Mouse (Mus musculus): Measurements from ENCODE around the gene Heatr4.
A peak's percentile ranks its signal among the peaks of the same experiment; 100 is the strongest.
"Not testable (repeated sequence)": the region's sequence is repeated elsewhere in the genome, so short reads cannot be mapped to it uniquely, and the experiment has no call there.

Heatr4 gene

GRCm38 (mm10) chr12:83984752-83985151, at the start of gene Heatr4:
Heatr4 (minus strand) TSS chr12:83984852.
- no peak for DNase-seq

GRCm38 (mm10) chr12:84034108-84034507, 49.5 kb upstream of the Heatr4 start:
- no peak for DNase-seq

- DNase-seq: not testable (repeated sequence)
These were observed 48.6 kb upstream of the Heatr4 start for GRCm38 (mm10) chr12:84033302-84033701.

GRCm38 (mm10) chr12:84032854-84033253, 48.2 kb upstream of the Heatr4 start:
- no peak for DNase-seq

- DNase-seq: peak; percentile 87
These were observed 46.1 kb upstream of the Heatr4 start for GRCm38 (mm10) chr12:84030659-84031332.

GRCm38 (mm10) chr12:84029043-84029442, 44.4 kb upstream of the Heatr4 start:
- not testable (repeated sequence) for DNase-seq

GRCm38 (mm10) chr12:84028328-84028727, 43.7 kb upstream of the Heatr4 start:
- DNase-seq: not testable (repeated sequence)

- no peak for DNase-seq
These were observed 41.2 kb upstream of the Heatr4 start for GRCm38 (mm10) chr12:84025888-84026287.

GRCm38 (mm10) chr12:84023052-84023745, 38.5 kb upstream of the Heatr4 start:
- no peak for DNase-seq

- DNase-seq: not testable (repeated sequence)
These were observed 37.6 kb upstream of the Heatr4 start for GRCm38 (mm10) chr12:84022266-84022665.

- DNase-seq: peak; percentile 85
These were observed 35.9 kb upstream of the Heatr4 start for GRCm38 (mm10) chr12:84020528-84020927.

- no peak for DNase-seq
These were observed 29.0 kb upstream of the Heatr4 start for GRCm38 (mm10) chr12:84013701-84014100.

- DNase-seq: no peak
These were observed 28.5 kb upstream of the Heatr4 start for GRCm38 (mm10) chr12:84013130-84013529.

GRCm38 (mm10) chr12:84011251-84012040, 26.8 kb upstream of the Heatr4 start:
- DNase-seq: peak; percentile 92

GRCm38 (mm10) chr12:84010201-84010600, 25.5 kb upstream of the Heatr4 start:
- no peak for DNase-seq

- DNase-seq: peak; percentile 87
These were observed 24.7 kb upstream of the Heatr4 start, which contains the start of gene Acot1 for GRCm38 (mm10) chr12:84009171-84009965. Acot1 (plus strand) TSS chr12:84009490.

GRCm38 (mm10) chr12:84008729-84009128, 24.1 kb upstream of the Heatr4 start:
- no peak for DNase-seq

GRCm38 (mm10) chr12:84008251-84008650, 23.6 kb upstream of the Heatr4 start:
- no peak for DNase-seq

GRCm38 (mm10) chr12:84003866-84004265, 19.2 kb upstream of the Heatr4 start:
- DNase-seq: no peak

- no peak for DNase-seq
These were observed 15.8 kb upstream of the Heatr4 start for GRCm38 (mm10) chr12:84000418-84000817.

GRCm38 (mm10) chr12:83999237-83999636, 14.6 kb upstream of the Heatr4 start:
- peak; percentile 91 for DNase-seq

GRCm38 (mm10) chr12:83998341-83999107, 13.9 kb upstream of the Heatr4 start:
- DNase-seq: no peak

All from kidney, postnatal 10 days (tissue).